Mouse (Mus musculus): Measurements from ENCODE around the gene Dusp7.
A peak's percentile ranks its signal among the peaks of the same experiment; 100 is the strongest.

Dusp7 gene

DNA sequence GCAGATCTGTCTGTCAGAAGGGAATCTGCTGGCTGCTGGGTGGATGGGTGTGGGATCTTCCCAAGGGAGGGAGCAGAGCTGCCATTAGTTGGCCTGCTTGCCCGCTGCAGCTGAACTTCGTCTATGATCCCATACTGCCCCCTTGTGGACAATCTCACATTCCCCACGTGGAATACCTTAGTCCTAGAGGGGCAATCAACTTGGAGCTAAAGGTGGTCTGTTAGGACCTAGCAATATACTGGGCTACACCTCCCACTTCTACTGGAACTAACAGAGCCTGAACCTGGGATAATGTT is 53.4 kb downstream of the Dusp7 start:
- peak; percentile 89 to 91 for DNase-seq
